Mouse (Mus musculus) ES-CJ7 (cell line): ENCODE results near the gene Ubb.
"Not testable (repeated sequence)": the region's sequence is repeated elsewhere in the genome, so short reads cannot be mapped to it uniquely, and the experiment has no call there.

ENCODE experiments used
- DNase-seq: peaks from one replicate; pipeline ENCODE4 v3.0.0; 2011; ENCODE audit warnings: low read depth, low spot score

Ubb gene

DNA sequence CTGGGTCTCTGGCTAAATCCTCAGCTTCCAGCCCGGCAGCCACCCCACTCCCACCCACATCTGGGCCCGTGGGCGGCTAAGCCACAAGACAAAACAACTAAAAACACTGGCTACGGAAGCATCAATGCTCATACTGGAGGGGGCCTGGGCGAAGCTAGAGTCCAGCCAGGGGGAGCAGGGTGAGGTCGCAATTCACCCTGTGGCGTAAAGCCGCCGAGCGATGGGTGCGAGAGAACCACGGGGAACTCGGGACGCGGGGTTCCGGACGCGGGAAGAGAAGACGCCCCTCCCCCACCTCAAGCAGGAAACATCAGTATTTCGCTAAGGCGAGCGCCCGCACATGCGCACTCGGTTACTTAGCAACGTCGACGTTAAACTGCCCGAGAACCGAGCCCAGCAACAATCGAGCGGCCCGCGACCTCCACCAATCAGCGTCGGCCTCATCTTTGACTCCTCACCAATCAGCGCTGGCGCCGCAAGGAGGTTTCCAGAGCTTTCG is at the start of gene Ubb:
TSS of gene Ubb (plus strand) at position 445 of the 499 bp plus-strand sequence.
- peak; percentile 100 for DNase-seq

DNA sequence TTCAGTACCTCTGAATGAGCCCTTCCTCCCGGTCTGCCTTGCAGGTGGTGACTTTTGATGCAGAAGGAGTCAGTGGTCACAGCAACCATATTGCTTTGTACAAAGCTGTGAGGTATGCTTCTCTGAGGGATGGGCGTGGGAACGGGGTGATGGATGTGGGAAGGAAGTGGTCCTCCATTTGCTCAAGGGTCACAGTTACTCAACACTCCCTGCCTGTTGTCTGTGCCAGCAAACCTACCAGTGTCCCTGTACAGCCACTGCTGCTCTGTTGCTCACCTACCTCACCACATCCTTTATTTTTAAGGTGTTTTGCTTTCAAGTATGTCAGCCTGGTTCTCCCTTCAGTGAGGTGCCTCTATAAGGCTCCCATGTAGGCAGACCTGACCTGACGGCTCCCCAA is 43.3 kb upstream of the Ubb start:
- no peak for DNase-seq

DNA sequence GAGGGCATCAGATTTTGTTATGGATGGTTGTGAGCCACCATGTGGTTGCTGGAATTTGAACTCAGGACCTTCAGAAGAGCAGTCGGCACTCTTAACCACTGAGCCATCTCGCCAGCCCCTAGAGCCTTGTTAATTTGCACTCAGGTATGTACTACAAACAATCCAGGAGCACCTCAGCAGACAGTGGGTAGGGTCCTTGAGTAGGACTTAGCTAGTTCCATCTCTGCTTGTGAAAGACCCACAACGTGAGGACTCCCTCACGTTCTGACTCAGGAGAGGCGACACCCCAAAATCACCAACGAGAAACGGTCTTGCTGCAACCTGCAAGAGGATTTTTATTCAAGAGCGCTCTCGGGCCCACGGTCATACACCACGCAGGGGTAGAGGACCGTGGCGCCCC is 42.6 kb upstream of the Ubb start:
- not testable (repeated sequence) for DNase-seq

DNA sequence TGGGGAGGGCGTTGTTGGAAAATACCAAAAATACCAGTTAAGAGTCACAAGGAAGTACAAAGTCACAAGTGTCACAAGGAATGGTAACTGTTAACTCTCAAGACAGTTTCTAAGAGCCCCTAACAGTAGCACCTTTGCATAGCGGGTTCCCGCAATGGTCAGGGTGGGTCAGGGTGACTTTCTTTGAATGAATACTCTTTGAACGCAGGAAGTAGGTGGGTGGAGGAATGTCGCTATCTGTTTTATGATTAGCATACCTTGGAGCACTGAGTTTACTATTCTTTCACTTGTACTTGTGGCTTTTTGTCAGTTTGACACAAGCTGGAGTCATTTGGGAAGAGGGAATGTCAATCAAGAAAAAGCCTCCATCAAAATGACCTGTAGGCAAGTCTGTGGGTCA is 42.2 kb upstream of the Ubb start:
- peak; percentile 81 for DNase-seq

DNA sequence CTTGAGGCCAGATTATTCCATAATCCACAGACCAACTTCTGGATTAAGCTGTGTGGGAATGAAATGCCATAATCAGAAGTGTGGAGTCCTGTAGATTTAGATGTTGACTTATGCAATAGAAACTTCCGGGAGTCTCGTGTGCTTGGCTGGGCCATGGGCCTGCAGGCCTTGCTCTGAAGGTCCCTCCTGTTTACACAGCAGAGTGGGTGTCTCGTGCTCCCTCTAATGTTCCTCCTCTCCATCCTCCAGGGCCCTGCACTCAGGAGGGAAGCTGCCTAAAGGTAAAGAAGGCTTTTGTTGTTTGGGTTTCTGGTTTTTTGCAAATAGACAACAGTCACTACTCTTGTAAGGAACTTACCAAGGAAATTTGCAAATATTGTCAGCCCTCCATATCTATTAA is 41.4 kb upstream of the Ubb start:
- DNase-seq = no peak

DNA sequence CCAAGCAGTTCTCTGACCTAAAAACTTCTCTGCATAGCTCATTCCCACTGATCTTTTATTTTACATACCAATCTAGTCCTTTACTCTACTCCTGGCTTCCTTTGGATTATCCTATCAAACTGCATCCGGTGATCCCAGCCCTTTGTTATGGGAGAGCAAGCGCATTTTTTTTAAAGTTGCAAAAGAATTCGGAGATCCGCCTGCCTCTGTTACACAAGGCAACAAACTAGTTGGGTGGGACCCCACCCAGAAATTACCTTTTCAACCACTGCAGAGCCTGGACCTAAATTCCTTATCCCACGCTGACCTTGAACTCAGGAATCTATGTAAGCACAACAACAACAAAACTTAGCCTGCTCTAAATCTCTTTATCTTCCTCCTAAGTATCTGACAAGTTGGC is 40.0 kb upstream of the Ubb start:
- DNase-seq = peak; percentile 99

DNA sequence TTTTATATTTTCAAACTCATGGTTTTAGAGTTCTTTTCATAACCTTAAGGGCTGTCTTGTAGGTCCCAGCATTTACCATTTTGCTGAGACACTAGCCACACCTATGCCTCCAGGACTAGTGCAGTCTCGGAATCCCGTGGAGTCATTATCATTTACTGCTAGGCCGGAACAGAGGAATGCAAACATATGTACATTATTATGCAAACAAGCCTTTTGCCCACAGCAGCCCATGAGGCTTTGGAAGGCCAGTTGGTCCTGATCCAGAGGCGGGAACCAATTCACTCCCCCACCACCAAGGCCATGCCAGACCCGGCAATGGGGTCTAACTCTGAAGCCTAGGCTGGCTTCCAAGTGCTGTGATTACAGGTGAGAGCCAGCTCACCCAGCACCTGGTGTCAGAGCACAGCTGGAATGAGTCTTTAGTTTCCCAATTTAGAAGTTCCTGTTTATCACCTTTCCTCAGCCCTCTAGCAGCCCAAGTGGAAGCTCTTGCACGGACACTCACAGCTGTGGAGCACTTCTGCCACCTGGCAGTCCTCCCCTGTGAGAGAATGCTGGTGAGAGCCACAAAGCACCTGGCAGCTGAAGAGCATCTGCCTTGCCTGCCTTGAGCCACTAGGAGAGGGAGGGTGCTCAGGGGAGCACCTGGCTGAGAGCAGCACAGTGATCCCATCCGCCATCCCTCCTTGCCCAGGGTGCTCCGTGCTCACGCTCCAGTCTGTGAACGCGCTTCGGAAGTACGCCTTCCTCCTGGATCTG is 39.3 kb upstream of the Ubb start:
- peak; percentile 99 for DNase-seq

DNA sequence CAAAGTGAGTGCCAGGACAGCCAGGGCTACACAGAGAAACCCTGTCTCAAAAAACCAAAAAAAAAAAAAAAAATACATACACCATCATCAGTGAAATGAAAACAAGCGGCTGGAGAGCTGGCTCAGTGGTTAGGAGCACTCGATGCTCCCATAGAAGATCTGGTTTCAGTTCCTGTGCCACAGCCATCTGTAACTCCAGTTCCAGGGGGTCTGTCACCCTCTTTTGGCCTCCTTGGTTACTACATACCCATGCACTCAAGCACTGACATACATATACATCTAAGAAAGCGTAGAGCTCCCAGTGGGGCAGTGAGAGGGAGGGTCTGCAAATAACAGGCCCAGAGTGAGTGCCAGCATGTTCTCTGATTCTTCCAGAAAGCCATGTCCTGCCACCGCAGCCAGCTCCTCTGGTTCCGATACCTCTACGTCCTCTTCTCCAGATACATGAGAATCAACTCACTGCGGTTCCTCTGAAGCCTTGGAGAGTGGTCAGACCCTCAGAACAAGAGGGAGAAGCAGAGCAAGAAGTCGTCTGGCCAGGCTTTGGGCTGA is 38.4 kb upstream of the Ubb start:
- peak; percentile 80 for DNase-seq

DNA sequence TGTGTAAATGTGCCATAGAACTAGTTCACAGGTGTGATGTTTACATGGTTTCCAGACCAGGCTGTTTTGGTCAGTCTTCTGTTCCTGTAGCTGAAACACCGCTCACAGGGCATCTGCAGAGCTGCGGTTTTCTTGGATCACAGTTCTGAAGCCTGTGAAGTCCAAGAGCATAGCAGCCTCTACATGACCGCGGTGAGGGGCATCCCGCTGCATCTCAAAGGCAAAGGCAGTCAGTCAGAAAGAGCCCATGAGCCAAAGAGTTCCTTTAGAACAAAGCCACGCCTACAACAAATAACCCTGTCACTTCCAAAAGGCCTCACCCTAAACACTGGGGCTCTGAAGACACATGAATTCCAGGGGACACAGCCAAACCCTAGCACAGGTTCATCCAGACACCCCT is 37.7 kb upstream of the Ubb start:
- DNase-seq = peak; percentile 83

DNA sequence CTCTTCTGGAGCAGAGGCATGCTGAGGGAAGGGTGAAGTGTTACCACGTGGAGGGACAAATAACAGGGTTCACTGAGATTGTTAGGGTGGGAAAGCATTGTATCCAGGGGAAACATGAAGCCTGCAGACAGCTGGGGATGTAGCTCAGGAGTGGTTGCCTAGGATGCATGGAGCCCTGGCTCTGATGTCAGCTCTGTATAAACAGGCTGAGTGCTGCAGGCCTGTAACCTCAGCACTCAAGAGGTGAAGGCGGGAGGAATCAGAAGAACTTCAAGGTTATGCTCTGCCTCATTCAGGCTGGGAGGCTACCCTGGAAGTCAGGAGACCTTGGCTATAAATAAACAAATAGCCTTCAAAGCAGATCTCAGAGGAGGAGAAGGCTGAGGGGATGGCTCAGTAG is 32.0 kb upstream of the Ubb start:
- peak; percentile 66 for DNase-seq

DNA sequence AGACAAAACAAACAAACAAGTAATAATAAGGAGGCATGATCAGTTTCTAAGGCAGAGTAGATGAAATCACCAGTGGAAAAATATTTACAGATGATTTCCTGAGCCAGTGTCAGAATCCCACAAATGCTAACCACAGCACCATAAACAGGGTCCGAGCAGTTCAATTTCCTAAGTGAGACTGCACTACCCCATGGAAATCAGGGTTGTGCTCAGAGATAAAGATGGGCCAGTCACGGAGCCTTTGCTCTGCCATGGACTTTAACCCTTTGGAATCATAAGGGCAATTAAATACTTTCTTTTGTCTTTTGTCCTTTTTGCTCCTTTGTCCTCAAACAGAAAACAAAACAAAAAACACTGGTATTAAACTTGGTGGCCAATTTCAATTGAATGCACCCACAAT is 28.7 kb upstream of the Ubb start:
- DNase-seq = no peak

DNA sequence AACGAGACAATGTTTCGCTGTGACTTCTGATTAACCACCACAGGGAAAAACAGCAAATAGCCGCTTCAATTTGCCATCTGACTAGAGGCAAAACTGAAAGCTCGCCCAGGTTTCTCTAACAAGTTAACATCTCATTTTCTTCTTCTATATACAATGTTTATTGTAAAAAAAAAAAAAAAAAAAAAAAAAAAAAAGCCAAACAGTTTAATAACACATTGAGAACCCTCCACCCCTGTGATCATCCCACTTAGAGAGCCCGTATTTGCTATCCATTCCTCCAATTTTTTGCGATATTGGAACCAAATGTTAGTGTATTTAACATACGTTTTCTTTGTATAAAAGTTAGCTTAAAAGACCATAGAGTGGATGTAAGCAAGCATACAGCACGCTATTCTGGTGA is 13.9 kb upstream of the Ubb start:
- DNase-seq = no peak

DNA sequence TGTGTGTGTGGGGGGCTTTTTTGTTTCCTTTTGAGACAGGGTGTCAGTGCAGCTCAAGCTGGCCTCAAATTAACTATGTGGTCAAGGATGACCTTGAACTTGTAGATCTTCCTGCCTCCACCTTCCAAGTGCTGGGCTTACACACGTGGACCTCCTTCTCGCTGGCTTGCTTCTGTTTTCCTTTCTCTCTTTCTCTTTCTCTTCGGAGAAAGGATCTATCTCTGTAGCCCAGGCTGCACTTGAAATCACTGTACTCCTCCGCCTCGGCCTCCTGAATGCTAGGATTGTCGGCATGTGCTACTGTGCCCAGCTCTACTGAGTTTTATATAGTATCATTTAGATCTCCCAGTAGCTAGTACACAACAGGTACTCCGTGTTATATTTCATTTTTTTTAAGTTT is 13.4 kb upstream of the Ubb start:
- peak; percentile 36 for DNase-seq

DNA sequence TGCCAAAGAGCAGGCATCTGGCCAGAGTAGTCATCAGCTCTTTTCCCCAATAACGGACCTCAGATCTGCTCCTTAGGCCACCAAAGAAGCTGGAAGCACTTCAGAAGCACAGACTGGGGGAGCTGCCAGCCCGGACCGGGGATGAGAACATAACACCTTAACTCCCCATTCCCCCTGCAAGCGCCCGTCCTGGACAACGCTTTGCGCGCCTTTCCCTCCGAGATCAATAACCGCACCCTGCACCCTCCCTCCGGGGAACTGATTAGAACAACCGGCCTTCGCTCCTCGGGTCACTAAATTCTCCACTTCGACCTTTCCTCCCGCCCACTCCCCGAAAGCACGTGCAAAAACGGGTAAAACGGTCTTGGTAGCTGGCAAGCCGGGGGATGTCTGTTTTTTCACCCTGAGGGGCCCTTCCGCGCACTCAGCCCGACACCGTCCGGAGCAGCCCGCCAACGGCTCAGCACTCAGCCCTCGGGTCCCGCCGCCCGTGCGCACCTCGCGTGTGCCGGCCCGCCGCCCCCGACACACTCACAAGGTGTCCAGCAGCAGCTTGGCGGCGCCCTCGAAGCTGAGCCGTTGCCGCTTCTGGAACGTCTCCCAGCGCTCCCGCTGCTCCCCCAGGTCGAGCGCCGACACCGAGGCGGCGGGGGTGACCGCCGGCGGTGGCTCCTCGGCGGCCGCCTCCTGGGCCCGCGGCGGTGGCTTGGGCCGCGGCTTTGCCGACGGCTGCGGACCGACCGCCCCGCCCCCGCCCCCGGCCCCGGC is 12.5 kb upstream of the Ubb start:
- peak; percentile 64 for DNase-seq

DNA sequence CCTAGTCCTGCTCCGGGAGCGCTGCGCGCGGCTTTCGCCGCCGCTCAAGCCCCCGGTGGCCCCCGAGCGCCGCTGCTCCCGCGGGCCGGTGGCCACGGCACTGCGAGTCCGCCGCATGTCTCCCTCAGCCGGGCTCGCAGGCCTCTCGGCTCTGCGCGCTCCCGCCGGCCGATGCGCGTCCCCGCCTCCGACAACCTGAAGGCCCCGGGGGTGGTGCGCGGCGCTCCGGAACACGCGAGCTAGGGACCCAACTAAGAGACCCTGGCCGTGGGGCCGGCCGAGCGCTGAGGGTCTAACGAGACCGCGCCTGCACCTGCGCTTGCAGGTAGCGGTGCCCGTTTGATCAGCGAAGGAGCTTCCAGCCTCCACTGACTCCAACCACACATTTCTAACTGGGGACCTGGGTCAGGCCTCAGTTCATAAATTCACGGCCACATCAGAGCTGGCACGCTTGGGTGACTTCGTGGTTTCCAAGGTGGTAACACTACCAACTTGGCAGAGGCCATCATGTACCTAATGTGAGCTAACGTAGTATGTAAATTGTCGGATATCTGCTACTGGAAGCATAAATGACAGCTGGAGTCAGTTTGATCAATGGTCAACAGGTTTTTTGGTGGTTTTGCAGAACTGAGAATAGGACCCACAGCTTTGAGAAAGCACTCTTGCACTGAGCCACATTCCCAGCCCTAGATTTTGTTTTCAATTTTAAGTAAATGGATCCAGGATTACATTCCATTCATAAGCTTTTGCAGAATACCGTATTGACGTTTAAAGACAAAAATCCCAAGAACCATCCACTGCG is 11.7 kb upstream of the Ubb start, which contains the start of gene Cenpv:
TSS of gene Cenpv (minus strand) at position 173 of the 802 bp plus-strand sequence.
- DNase-seq = peak; percentile 64

DNA sequence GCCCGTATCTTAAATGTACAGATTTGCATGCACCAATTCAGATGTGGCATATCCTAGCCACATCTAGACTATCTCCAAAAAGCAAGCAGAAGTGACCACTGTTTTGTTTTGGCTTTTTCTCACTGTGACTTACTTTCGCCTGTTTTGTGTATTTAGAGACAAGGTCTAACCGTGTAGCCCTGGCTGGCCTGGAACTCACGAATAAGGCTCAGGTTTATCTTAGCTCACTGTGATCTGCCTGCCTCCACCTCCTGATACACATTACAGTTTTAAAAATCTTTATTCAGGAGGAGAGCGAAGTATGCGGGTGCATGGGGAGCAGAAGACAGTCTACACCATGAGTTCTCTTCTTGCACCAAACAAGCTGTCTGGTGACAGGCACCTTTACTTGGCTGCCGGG is 10.8 kb upstream of the Ubb start:
- no peak for DNase-seq

DNA sequence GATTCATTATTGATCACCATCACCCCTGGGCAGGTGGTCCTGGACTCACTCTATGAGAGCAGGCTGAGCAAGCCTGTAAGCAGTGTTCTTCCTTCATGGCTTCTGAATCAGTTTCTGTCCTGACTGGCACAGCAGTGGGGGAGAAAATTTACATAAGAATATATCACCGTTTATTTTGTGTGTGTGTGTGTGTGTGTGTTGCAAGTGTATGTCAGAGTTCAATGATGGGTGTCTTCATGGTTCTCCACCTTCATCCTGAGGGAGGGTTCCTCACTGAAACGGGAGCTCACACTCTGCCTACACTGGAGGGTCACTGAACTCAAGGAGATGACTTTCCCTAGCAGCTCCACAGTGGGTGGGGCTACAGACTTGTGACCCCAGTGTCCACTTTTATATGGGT is 10.0 kb upstream of the Ubb start:
- DNase-seq = no peak

DNA sequence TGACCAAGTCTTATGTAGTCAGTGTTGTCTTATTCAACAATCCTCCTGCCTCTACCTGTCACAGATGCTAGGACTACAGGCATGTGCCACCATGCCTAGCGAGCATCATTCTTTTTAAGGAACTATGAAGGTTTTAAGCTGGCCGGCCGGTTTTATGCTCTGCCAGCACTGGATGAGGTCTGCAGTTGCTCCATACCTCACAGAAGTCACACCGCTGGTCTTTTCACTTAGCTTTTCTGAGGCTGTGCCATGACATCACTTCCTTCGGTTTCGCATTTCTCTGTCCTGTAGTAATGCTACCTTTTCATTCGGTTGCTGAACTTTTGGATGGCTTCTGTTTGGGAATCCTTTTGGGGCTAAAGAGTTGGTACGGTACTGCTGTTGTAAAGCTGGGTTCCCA is 9.4 kb upstream of the Ubb start:
- DNase-seq = no peak

DNA sequence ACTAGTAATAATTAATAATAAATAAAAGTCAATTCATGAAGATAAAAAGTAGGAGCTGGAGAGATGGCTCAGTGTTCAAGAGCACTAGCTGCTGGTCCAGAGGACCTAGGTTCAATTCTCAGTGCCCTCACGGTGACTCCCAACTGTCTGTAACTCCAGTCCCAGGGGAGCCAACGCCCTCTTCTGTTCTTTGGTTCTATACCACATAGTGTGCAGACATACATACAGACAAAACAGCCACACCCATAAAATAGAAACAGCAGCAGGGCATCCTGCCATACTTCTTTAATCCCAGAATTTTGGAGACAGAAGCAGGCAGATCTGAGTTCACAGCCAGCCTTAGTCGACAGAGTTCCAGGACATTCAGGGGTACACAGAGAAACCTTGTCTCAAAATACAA is 7.0 kb upstream of the Ubb start:
- peak; percentile 57 for DNase-seq

DNA sequence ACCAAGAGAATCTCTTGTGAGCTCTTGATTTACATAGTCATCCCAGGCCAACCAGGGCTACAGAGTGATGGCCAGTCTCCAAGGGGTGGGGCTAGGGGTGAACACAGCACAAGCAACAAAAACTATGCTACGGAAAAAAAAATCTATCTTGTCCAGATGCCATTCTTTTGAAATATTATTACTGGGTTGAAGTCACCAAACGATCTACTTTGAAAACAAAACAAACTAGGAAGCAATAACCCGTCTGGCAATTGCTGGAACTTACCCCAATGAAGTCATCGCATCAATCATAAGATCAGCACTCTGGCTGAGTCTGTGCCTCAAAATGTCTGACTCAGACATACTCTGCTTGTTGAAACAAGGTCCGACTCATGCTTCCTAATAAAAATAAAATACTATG is 1.2 kb upstream of the Ubb start:
- DNase-seq = peak; percentile 71

DNA sequence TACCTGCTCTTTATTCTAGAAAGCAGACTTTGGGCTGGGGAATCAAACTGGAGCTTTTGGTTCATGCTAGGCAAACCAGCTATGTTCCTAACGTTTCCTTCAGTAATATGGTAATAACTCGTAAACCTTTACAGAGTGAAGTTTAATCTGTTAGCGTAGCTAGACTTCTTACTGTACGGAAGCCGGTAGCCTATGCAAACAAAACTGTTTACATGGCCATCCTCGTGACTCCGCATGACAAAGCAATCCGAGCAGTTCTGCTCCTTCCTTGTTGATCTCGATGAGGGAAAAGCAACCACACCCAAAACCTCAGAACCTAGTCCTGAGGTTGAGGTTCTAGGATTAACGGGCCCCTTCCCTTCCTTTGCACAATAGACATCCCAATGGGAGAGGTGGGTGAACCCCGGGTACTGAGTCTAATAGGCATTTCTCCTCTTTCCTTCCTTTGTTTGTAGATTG is 715 bp upstream of the Ubb start:
- peak; percentile 93 for DNase-seq
